Mouse (Mus musculus) cerebellum, adult 8-10 months (tissue): ENCODE measurements around the gene Tpgs1.

Source experiments
- DNase-seq: peaks from one replicate; pipeline ENCODE4 v3.0.0; 2022

The Tpgs1 gene

GRCm38 (mm10) chr10:79714996-79715395, 45.8 kb downstream of the Tpgs1 start:
- no peak for DNase-seq

GRCm38 (mm10) chr10:79716254-79716987, 47.3 kb downstream of the Tpgs1 start, which contains the start of gene Hcn2:
Gene Hcn2 (plus strand): TSS chr10:79716634.
- DNase-seq = peak; percentile 67

DNA sequence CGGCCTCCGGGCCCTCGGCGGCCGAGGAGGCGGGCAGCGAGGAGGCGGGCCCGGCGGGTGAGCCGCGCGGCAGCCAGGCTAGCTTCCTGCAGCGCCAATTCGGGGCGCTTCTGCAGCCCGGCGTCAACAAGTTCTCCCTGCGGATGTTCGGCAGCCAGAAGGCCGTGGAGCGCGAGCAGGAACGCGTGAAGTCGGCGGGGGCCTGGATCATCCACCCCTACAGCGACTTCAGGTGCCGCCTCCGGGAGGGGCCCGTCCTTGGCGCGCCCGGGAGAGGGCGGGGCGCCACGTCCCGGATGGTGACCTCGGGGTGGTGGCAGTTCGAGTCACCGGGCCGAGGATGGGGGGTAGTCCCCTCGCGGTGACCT, 47.8 kb downstream of the Tpgs1 start:
- DNase-seq = peak; percentile 71

DNA sequence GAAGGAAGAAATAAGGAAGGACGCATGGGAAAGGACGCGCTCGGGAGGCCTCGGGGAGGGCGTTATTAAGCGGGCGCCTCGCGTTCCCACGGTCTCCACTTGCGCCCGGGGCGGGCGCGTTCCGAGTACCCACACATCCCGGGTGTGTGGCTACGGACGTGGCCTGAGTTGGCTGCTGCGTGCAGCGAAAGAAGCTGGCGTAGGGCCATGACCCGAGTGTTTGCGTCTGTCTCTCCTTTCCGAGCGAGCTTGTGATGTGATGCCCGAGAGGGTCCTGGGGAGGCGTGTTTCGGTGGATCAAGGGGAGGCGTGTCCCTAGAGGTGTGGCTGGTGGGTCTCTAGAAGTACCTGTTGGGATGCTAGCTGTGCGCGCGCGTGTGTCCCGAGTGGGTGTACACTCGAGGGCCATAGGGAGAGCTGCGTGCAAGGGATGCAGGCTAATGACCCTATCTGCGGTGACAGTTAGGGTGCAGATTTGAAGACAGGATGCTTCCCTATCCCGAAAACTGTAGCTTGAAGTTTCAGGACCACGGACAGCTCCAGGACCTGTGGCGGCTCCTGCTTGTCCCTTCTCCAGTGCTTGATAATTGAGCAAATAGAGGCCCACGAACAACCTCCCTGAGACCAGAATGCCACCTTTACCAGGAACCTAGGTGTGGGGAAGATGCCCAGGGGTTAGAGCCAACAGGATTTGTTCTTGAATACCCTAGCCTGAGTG, 48.6 kb downstream of the Tpgs1 start:
- peak; percentile 52 for DNase-seq

GRCm38 (mm10) chr10:79721089-79721488, 51.9 kb downstream of the Tpgs1 start:
- no peak for DNase-seq

DNA sequence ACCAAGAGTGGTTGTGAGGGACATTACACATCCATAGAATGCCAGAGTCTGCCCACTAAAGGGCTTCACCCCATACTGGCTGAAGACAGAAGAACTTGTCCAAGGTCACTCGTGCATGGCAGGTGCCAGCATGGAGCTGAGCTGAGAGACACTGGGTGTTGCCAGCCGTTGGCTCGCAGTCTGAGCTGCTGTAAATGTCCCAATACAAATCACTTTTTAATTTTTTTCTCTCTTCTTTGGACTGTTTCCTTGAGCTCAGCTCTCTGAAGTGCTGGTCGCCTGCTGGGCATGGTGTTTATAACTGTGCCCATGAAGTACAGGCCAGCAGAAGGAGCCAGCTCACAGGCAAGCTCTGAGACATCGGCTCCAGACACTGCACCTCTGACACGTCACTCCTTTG, 53.9 kb downstream of the Tpgs1 start:
- DNase-seq = no peak

GRCm38 (mm10) chr10:79723692-79724091, 54.5 kb downstream of the Tpgs1 start:
- no peak for DNase-seq
